Mouse (Mus musculus) limb, embryonic 15.5 days (tissue): ENCODE results near the gene Epm2aip1. TPM values are rescaled to one million over a fixed set of nuclear protein-coding genes. Genes with fewer than 3 reads are reported as not detected.

Experiments used
- ATAC-seq: fragments of 200-750 bp; cut with Nextera tagmentation; 2 replicates; pipeline ENCODE4 v1.8.0; 2017; ENCODE audit warnings: low read depth, moderate TSS enrichment; ENCODE audit not compliant: insufficient number of reproducible peaks, low FRiP score, low TSS enrichment
- H3K27ac ChIP-seq: fragments of 300-500 bp; sonication (generic); 2 replicates; pipeline ENCODE4 v1.5.1; 2015; ENCODE audit warnings: moderate library complexity, mild to moderate bottlenecking, inconsistent platforms
- H3K27me3 ChIP-seq: fragments of 300-500 bp; sonication (generic); 2 replicates; pipeline ENCODE4 v1.6.1; 2015; ENCODE audit warnings: inconsistent platforms
- H3K36me3 ChIP-seq: fragments of 300-500 bp; sonication (generic); 2 replicates; pipeline ENCODE4 v1.6.1; 2015; ENCODE audit warnings: inconsistent platforms
- H3K4me1 ChIP-seq: fragments of 300-500 bp; sonication (generic); 2 replicates; pipeline ENCODE4 v1.6.1; 2015; ENCODE audit warnings: inconsistent platforms
- H3K4me2 ChIP-seq: fragments of 300-500 bp; sonication (generic); 2 replicates; pipeline ENCODE4 v1.6.1; 2015; ENCODE audit warnings: mild to moderate bottlenecking, inconsistent platforms
- H3K4me3 ChIP-seq: fragments of 300-500 bp; sonication (generic); 2 replicates; pipeline ENCODE4 v1.5.1; 2015; ENCODE audit warnings: mild to moderate bottlenecking, inconsistent platforms
- H3K9ac ChIP-seq: fragments of 300-500 bp; sonication (generic); 2 replicates; pipeline ENCODE4 v1.6.1; 2015; ENCODE audit warnings: inconsistent platforms
- H3K9me3 ChIP-seq: fragments of 300-500 bp; sonication (generic); 2 replicates; pipeline ENCODE4 v1.6.1; 2016; ENCODE audit warnings: inconsistent platforms
- WGBS: fragments of 180-500 bp; shearing (Covaris S2); methylation state at CpG from one replicate; pipeline ENCODE4 v1.1.7; 2015; 5-methylcytosine and 5-hydroxymethylcytosine counted together
- polyA plus RNA-seq: library from polyadenylated mRNA; unstranded; fragments of >200 nt; fragmentation: Nextera tagmentation; extraction: Ambion mirVana; gene quantifications from 2 replicates; pipeline ENCODE4 v1.2.1, GENCODE M21; 2015

Epm2aip1 gene
- polyA plus RNA-seq = 27.9 and 30.0 TPM in 2 replicates

DNA sequence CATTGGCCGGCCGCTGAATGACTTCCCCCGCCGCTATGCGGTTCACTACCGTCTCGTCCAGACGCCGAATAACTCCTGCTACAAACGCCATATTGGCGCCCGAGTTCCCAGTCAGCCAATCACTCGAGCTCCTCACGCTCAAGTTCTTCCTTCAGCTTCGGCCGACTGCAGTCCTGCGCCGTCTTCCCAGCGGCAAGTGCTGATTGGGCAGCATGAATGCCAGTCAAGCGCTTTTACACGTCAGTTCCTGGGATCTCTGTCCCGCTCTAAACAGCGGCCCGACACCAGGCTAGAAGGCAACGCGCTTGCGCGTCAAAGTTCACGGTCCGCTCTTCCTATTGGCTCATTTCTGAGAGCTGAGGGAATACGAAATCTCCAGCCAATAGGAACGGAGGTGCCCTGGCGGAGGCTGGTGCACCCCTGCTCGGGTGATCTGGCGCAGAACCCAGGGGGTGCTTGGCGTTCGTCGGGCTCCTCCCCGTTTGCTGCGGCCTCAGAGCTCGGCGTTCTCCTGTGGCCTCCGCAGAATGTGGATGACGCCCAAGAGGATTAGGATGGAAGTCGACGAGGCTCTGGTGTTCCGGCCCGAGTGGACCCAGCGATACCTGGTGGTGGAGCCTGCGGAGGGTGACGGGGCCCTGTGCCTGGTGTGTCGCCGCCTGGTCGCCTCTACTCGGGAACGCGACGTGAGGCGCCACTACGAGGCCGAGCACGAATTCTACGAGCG, at the start of gene Epm2aip1, which contains the start of gene Mlh1:
TSS of gene Epm2aip1 (plus strand) at position 496 of the 727 bp plus-strand sequence.
TSS of gene Mlh1 (minus strand) at position 358 of the 727 bp plus-strand sequence.
- WGBS = under 1% methylated on average over 64 of the region's 64 CpGs
- Histone ChIP-seq H3K27ac (peak within 1 kb of the TSS; percentile 97), H3K4me2 (peak within 1 kb of the TSS; percentile 63), H3K9ac (peak within 1 kb of the TSS; percentile 74), H3K36me3 (peaks cover 14% of the 10 kb centered on the region), H3K4me1 (peaks cover 28% of the 10 kb centered on the region), H3K27me3 (no peaks in the 10 kb centered on the region), H3K9me3 (no peaks in the 10 kb centered on the region), H3K4me3 (peak within 1 kb of the TSS; percentile 83)
- peak; percentile 100 for ATAC-seq

DNA sequence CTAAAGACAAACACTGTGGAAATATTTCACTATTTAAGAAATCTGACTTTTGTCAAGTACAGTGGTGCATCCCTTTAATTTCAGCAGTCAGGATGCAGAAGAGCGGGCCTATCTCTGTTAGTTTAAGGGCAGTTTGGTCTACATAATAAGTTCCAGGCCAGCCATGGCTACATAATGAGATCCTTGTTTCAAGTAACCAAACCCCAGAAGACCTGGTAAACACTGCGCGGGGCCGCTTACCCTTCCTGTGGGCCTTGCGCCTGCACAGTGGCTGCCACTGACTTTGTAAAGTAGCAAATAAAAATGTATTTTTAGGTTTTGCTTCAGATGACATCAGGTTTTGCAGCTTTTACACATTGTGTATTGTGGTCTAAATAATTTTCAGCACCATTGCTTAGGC, 48.3 kb upstream of the Epm2aip1 start:
- Histone ChIP-seq H3K9me3 (no peaks in the 10 kb centered on the region), H3K9ac (no peak overlapping the region), H3K4me2 (no peak overlapping the region), H3K4me1 (no peaks in the 10 kb centered on the region), H3K27ac (0 out of 2 replicates have a peak overlapping the region, but pooled peaks have one; percentile 17), H3K36me3 (peaks cover 61% of the 10 kb centered on the region), H3K27me3 (no peaks in the 10 kb centered on the region), H3K4me3 (no peak overlapping the region)
- 54% methylated on average over 5 of the region's 5 CpGs for WGBS
- ATAC-seq = no peak

DNA sequence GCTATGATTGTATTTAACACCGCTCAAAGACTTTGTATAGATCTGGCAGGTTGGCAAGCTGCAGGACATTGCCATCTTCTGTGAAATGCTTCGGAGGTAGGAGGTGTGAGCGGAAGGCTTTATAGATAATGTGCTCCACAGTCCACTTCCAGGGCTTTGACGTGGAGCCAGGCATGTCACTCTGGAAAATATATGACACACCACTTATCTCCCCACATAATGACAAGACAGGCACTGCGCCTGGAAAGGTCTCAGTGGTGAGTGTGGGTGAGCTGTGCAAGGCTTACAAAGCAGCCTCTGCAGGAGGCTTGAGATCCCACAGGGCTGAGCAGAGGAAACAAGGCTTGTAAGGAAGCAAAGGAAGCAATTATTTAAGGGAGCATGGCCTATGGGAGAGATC, 43.3 kb upstream of the Epm2aip1 start:
- no peak overlapping the region for H3K27ac ChIP-seq
- no peak overlapping the region for H3K4me2 ChIP-seq
- H3K4me1 ChIP-seq = no peaks in the 10 kb centered on the region
- H3K4me3 ChIP-seq = no peak overlapping the region
- no peak for ATAC-seq
- whole genome bisulfite sequencing = 74% methylated on average over 5 of the region's 5 CpGs
- H3K9me3 ChIP-seq = no peaks in the 10 kb centered on the region
- no peak overlapping the region for H3K9ac ChIP-seq
- peaks cover 75% of the 10 kb centered on the region for H3K36me3 ChIP-seq
- no peaks in the 10 kb centered on the region for H3K27me3 ChIP-seq

DNA sequence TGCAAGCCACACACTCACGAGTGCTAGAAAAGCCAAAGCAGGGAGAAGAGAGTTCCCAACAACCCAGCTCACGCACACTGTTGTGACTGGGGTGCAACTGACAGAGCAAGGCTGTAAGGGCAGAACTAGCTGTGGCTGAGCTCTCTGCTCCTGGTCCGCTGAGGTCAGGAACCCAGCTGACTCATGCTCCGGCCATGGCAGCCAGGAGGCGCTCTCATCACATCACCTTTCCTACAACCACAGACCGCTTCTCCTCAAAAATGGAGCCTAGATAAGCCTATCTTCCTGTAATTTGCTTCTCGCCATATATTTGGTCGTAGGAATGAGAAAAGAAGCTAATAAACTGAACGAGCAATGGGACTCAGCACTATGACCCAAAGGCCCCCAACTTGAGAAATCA, 37.0 kb upstream of the Epm2aip1 start:
- Histone ChIP-seq H3K4me2 (no peak overlapping the region), H3K9me3 (no peaks in the 10 kb centered on the region), H3K4me3 (no peak overlapping the region), H3K27ac (no peak overlapping the region), H3K4me1 (no peaks in the 10 kb centered on the region), H3K27me3 (no peaks in the 10 kb centered on the region), H3K9ac (no peak overlapping the region), H3K36me3 (peaks cover 84% of the 10 kb centered on the region)
- ATAC-seq = no peak
- WGBS = 88% methylated on average over 9 of the region's 9 CpGs

DNA sequence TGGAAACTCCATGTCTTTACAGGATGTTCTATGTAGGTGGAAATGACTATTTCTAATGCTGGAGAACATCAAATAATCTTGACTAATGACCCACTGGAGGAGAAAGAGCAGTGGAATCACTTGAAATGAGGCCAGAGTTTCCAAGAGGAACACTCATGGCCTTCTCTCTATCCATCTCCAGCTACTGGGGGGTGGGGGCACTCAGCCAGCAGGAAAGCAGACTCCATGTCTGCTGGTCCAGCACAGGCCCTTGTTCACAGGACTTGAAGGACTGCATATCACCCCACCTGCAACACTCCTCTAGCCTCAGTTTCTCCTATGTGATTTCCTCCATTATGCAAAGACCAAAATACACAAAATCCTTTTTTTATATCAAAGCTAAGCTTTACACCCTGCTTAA, 34.0 kb upstream of the Epm2aip1 start:
- H3K27me3 ChIP-seq = no peaks in the 10 kb centered on the region
- H3K4me1 ChIP-seq = no peaks in the 10 kb centered on the region
- H3K9me3 ChIP-seq = no peaks in the 10 kb centered on the region
- H3K9ac ChIP-seq = no peak overlapping the region
- H3K27ac ChIP-seq = no peak overlapping the region
- ATAC-seq = no peak
- no peak overlapping the region for H3K4me2 ChIP-seq
- H3K4me3 ChIP-seq = no peak overlapping the region
- H3K36me3 ChIP-seq = peaks cover 86% of the 10 kb centered on the region

DNA sequence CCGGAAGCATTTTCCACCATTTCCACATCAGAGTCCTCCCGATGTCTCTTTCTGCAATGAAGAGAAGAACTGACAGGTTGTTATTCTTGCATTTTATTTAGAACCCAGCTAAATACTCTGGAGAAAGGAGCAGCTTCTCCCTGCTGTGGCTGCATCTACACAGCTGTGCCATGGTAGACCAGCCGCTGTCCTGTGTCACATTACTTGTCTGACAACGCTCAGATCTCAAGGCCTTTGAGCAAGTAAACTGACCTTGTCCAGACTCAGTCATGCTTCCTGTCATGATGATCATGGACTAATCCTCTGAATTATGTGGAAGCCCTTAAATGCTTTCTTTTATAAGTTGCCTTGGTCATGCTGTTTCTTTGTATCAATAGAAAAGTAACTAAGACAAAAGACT, 31.9 kb upstream of the Epm2aip1 start:
- Histone ChIP-seq H3K4me1 (no peaks in the 10 kb centered on the region), H3K4me2 (no peak overlapping the region), H3K9me3 (no peaks in the 10 kb centered on the region), H3K4me3 (no peak overlapping the region), H3K27ac (no peak overlapping the region), H3K36me3 (peaks cover 73% of the 10 kb centered on the region), H3K27me3 (no peaks in the 10 kb centered on the region), H3K9ac (no peak overlapping the region)
- 87% methylated on average over 4 of the region's 4 CpGs for WGBS
- ATAC-seq = no peak

DNA sequence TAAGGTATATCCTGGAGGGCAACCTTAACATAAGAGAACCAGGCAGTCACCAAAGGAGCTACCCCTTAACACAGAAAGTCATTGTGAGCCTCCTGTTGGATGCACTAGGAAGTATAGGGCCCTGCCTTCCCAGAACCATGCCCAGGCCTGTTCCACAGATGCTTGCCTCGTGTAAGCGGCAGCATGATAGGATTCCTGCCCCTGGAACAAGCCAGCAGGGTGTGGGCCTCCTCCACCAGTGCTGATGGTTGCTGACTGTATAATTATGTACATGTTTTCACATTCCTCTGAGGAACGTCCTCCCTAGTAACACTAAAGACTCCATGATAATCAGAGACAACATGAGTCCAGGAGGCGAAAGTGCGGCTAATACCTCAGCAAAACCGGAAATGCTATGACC, 28.3 kb upstream of the Epm2aip1 start:
- H3K9me3 ChIP-seq = no peaks in the 10 kb centered on the region
- WGBS = 67% methylated on average over 6 of the region's 6 CpGs
- H3K4me2 ChIP-seq = no peak overlapping the region
- H3K27me3 ChIP-seq = no peaks in the 10 kb centered on the region
- H3K4me3 ChIP-seq = no peak overlapping the region
- no peak overlapping the region for H3K27ac ChIP-seq
- ATAC-seq = peak; percentile 65; the same call in 1 of the 2 replicates
- H3K4me1 ChIP-seq = no peaks in the 10 kb centered on the region
- no peak overlapping the region for H3K9ac ChIP-seq
- peaks cover 58% of the 10 kb centered on the region for H3K36me3 ChIP-seq

DNA sequence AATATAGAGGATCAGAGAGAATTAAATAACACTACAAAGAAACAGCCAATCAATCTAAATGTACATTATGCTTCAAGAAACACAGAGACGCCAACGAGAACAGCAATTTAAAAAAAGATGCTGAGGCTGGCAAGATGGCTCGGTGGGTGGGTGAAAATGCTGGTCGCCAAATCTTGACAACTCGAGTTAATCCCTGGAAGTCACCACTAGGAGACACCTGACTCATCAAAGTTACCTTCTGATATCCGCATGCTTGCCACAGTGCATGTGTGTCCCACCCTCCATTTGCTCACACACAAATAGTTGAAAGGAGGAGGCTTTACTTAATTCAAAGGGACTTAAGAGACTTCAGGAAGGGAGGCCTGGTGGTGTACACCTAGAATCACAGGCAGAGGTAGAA, 26.2 kb upstream of the Epm2aip1 start:
- WGBS = 81% methylated on average over 6 of the region's 6 CpGs
- no peak for ATAC-seq
- Histone ChIP-seq H3K9ac (no peak overlapping the region), H3K4me1 (no peaks in the 10 kb centered on the region), H3K4me2 (no peak overlapping the region), H3K4me3 (no peak overlapping the region), H3K27ac (no peak overlapping the region), H3K36me3 (peaks cover 58% of the 10 kb centered on the region), H3K9me3 (no peaks in the 10 kb centered on the region), H3K27me3 (no peaks in the 10 kb centered on the region)

DNA sequence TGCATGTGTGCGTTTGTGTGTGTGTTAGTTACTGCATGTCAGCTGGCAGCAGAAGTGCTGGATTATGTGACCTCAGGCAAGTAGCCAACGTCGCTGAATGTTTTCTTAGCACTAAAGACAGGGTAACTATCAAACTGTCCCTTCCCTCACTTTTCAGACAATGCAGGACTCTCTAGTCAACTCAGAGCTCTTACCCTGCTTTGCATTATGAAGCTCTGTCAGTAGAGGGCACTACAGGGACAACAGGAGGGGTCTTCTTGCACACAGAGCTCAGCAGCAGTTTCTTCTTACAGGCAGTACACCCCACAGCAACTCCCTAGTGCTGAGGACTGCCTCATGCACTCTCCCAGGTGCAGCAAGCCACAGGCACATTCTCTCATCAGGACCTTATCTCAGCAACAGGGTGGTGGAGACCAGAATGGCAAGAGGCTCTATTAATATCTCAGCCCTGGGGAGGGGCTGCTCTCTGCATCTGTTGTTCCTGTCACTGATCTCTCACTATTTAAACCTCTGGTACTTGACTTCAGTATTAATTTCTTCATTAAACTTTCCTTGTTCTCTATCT, 24.0 kb upstream of the Epm2aip1 start:
- Histone ChIP-seq H3K9ac (no peak overlapping the region), H3K27me3 (no peaks in the 10 kb centered on the region), H3K27ac (no peak overlapping the region), H3K4me2 (no peak overlapping the region), H3K36me3 (peaks cover 62% of the 10 kb centered on the region), H3K4me3 (no peak overlapping the region), H3K9me3 (no peaks in the 10 kb centered on the region), H3K4me1 (no peaks in the 10 kb centered on the region)
- ATAC-seq = no peak
- 74% methylated on average over 3 of the region's 3 CpGs for WGBS

DNA sequence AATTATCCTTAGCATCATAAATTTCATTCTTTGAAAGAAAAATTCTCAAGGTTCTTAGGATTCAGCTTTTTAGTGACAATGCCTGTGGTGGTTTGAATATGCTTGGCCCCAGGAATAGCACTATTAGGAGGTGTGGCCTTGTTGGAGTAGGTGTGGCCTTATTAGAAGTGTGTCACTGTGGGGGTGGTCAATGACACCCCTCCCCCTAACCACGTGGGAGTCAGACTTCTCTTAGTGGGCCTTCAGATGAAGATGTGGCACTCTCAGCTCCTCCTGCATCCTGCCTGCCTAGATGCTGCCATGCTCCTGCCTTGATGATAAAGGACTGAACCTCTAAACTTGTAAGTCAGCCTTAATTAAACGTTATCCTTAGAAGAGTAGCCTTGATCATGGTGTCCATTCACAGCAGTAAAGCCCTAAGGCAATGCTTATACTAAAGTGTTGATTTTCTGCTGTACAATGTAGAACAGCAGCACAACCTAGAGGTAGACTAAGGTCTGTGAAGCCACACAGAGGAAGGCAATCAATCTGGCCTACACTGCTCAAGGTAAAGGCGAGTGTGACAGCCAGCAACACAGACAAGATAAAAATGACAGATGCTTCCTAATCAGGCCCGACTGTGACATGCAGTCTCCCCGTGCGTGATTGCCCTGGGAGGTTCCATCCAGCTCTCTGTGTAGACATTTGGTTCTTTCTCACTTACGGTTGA, 19.4 kb upstream of the Epm2aip1 start:
- Histone ChIP-seq H3K9me3 (no peaks in the 10 kb centered on the region), H3K4me3 (no peak overlapping the region), H3K9ac (no peak overlapping the region), H3K4me2 (no peak overlapping the region), H3K36me3 (peaks cover 77% of the 10 kb centered on the region), H3K27ac (no peak overlapping the region), H3K4me1 (no peaks in the 10 kb centered on the region), H3K27me3 (no peaks in the 10 kb centered on the region)
- WGBS = 76% methylated on average over 7 of the region's 7 CpGs
- no peak for ATAC-seq

DNA sequence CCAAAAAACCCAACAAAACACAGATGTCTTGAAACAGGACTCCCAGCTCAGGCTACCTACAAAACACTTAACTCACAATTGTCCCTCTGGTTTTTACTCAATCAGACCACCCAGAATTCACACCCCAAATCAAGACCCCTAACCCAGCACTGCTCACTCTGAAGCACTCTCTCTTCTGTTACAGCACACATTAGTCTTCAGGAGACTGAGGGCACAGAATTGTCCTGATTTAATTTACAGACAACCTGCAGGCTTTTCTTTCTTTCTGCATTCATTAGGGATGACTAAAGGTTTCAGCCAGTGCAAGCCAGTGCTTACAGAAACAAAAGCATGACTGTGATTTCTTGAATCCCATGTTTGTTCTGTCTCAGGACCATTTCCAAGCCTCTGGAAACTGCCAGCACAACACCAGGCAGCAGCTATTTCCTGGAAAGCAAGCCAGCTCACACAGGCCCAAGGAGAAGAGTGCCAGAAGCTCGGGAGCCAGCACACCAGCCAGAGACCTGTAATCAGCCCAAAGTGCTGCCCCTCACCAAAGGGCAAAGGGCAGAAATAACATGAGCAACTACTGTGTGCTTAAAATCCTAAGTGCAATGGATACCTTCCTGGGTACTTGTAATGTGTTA, 11.3 kb upstream of the Epm2aip1 start:
- no peaks in the 10 kb centered on the region for H3K9me3 ChIP-seq
- H3K4me2 ChIP-seq = no peak overlapping the region
- no peak for ATAC-seq
- no peak overlapping the region for H3K4me3 ChIP-seq
- H3K27ac ChIP-seq = peak overlapping the region; percentile 50; the same call in 1 of the 2 replicates
- WGBS = 15% methylated on average over 1 of the region's 1 CpGs
- 0 out of 2 replicates have a peak, but pooled peaks cover 10% of the 10 kb centered on the region for H3K4me1 ChIP-seq
- peaks cover 52% of the 10 kb centered on the region for H3K36me3 ChIP-seq
- no peak overlapping the region for H3K9ac ChIP-seq
- H3K27me3 ChIP-seq = no peaks in the 10 kb centered on the region

DNA sequence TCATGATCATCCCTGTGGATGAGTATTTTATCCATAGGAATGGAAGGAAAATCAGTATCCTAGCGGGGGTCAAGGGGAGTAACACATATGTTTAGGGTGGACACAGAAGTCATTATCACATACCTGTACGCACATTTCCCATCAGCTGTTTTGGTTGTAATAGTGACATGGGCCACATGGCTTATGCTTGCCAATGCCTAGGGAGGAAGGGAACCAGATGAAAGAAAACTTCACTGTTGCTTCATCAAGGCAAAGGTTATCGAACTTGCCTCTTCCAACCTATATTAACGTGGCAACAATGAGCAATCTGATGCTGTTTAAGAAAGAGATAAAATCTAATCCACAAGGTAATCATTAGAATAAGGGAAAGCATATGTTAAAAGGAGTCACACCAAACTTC, 10.4 kb upstream of the Epm2aip1 start:
- Histone ChIP-seq H3K4me2 (no peak overlapping the region), H3K9ac (no peak overlapping the region), H3K4me1 (0 out of 2 replicates have a peak, but pooled peaks cover 10% of the 10 kb centered on the region), H3K4me3 (no peak overlapping the region), H3K27ac (no peak overlapping the region), H3K9me3 (no peaks in the 10 kb centered on the region), H3K27me3 (no peaks in the 10 kb centered on the region), H3K36me3 (peaks cover 49% of the 10 kb centered on the region)
- ATAC-seq = no peak
- 81% methylated on average over 4 of the region's 4 CpGs for WGBS
